Mouse (Mus musculus) spleen, adult 12 weeks (tissue): Measurements from ENCODE around the gene Fmn2.
A peak's percentile ranks its signal among the peaks of the same experiment; 100 is the strongest.

Experiments used
- DNase-seq: peaks from one replicate; pipeline ENCODE4 v3.0.0; 2022; ENCODE audit warnings: low spot score

Fmn2 gene

DNA sequence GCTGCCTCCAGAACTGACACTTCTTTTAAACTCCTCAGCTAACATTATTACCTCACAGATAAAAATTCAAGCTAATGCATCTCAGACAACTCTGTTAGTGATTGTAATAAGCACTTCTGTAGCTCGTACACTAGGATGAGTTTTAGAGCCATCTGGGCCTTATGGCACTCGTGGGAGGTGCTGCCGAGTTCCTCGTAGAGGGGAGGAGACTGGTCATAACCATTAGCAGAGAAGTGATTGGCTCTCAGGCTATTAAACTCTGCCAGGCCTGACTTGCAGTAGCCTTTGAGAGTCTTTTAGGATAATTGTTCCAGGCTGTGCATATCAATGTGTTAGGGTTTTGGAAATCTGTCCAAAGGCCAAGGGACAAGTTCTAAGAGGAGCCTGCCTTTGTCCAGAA lies 55.6 kb downstream of the Fmn2 start:
- DNase-seq = no peak

DNA sequence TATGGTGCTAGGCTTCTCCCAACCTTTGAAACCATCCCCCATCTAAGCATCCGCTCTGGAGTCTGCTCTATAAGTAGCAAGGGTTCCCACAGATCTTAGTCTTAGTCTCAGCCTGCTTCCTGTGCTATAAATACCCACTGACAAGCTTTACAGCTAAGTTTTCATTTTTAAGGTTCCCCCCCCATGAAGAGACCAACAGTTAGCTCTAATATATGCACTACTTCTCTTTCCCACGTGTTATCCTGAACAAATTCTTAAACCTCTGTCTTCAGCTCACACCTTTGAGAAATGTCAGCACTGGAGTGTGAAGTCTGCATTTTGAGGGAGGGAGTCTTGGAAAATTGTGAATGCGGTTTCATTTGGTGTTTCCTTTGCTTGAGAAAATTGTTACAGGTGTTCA lies 56.2 kb downstream of the Fmn2 start:
- DNase-seq = no peak

DNA sequence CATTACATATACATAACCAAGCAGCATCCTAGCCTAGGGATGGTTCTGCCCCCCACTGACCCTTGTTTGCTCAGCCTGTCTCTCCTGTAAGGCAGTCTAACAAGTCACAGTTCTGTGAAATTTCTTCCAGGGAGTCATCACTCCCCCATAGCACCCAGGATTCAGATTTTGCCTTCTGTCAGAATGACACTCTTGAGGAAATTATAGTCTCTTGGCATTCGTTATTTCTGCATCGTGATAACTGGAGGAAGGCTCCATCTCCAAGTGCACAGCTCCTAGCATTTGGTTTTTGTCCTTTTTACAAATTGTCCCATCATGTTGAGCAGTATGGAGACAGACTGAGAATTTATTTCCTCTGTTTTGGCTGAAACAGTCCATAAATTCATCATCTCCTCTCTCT lies 56.9 kb downstream of the Fmn2 start:
- DNase-seq = no peak

DNA sequence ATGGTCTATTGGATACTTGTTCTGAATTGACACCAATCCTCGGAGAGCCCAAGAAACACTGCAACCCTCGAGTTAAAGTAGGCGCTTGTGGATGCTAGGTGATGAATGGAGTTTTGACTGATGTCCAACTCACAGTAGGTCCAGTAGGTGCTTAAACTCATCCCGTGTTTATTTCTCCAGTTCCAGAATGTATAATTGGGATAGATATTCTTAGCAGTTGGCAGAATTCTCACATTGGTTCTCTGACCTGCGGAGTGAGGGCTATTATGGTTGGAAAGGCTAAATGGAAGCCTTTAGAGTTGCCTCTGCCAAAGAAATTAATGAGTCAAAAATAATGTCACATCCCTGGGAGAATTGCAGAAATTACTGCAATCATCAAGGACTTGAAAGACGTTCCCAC lies 62.9 kb downstream of the Fmn2 start:
- DNase-seq = no peak

DNA sequence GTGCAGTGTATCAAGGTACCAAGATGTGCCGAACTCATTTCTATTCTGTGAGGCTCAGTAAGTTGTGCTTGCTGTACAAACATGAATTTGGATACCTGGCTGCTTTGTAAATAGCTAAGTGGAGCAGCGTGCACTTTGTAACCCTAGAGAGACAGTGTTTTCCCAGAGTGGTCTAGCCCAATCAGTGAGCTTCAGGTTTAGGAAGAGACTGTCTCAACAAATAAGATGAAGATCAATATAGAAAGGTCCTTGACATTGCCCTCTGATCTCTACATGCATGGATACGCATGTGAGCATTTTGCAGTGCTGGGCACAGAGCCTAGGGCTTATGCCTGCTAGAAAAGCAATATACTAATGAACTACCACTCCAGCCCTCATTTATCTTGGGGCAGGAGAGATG lies 67.0 kb downstream of the Fmn2 start:
- no peak for DNase-seq

DNA sequence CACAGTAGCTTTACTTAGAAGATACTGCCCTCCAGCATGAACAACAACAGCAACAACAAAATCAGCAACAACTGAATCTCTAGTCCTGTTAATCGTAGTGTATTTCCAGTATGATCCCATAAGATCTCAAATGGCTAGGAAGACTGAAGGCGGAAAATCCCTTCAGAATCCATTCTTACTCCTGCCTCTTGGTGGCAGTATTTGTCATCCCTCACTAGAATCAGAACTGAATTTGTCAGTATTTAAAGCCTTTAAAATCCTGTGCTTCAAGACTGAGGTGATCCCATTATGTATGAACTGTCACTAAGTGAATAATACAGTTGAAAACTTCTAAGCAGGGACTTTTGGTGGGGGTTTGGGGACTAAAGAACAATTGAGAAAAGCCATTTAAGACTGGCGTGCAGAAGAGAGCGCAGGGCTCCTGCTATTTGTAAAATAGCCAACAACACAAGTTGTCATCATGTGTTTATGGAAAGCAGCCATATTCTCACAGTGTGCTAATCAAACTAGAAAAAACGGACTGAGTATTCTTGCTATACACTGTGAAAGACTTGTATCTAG lies 90.9 kb downstream of the Fmn2 start:
- DNase-seq = no peak

DNA sequence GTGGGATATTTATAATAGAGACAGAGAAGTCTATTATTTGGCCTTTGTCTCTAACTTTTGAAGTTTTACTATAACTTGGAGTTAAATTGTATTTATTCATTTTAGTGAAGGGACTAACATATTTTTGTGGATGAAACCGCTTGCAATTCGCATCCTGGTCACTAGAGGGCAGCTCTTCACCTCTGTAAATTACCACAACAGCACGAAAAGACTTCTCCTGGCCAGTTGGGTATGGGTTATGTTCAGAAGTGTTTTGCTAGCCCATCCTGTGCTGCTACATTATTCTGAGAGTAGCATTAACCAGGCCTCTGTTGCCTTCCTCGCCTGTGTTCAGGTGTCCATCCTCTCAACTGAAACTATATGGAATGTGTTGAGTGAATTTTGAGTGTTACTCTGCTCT lies 93.4 kb downstream of the Fmn2 start:
- DNase-seq = no peak

DNA sequence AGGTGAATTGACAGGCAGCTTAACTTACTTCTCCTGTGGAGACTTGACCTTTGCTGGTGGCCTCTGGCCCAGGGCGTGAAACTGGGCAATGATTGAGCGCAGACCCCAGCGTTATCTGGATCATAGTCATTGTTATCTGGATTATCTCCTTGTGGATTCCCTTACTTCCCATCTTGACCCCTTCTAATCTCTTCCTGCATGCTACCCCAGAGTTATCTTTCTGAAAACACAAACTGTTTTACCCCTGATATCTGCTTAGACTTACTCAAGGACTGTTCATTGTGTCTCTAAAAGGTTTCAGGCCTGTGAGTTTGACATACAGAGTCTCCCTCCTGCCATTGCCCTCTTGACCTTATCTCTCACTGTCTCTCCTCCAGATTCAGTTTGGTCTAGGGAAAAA lies 95.9 kb downstream of the Fmn2 start:
- no peak for DNase-seq

DNA sequence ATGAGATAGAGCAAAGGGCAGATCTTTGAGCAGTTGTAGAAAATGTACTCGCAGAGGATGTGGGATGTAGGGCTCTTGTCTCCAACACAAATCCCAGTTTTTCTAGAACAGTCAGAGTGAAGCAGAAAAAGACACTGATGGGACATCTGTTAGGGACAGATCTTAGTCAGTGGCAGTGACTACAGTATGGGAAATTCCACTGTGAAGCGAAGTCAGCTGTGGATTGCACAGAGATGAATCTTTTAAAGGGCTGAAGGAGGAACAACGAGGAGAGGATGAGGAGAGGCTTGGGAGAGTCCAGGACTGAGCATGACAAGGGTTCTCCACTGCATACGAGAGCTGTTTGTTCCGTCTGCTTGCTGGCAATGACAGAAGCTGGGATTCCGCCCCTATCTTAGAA lies 96.6 kb downstream of the Fmn2 start:
- DNase-seq = no peak

DNA sequence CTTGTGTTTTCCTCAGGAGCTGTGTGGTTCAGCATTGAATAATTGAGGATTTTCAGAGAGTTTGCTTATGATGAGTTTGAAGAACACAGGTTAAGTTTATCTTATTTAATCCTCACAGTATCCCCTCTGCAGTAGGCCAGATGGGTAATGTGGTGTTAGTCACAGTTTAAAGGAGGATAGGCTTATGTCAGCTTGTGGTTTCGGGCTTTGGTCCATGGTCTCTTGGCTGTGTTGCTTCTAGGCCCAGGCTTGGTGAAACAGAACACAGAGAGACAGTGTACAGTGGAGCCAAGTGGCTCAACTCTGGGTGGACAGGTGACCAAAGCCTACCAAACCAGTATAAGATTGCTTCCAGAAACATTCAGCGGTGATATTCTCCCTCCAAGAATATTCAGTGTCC lies 98.4 kb downstream of the Fmn2 start:
- DNase-seq = no peak

DNA sequence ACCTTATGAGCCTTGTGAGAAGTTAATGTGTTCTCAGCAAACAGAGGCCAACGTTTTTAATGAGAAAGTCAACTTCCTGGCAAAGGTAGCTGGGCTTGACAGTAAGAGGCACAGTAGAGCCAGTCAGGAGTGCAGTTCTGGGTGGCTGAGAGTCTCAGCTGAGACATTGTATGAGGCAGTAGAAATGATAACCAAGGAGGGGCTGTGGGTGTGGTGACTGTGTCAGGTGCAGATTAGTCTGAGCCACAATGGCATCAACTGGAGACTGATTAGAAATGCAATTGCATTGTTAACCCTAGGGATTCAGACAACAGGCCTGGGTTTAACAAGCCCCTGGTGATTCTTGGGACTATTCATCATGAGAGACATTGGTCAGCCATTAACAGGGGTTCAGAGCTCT lies 99.0 kb downstream of the Fmn2 start:
- DNase-seq = peak; percentile 1

DNA sequence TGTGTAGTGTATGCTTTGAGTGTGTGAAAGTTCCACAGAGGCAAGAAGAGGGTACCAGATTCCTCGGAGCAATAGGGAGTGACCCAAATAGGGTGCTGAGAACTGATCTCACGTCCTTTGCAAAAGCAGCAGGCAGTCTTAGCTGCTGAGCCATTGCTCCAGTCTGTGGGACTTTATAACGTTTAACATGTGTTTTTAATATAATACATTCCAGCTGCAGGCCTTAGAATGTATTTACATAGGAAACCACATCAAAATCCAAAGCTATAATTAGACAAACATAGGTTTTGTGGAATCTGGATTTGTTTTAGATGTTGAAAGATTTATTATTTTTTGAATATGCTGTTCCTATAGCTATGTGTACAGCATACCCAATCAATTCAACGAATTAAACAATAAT lies 115.7 kb downstream of the Fmn2 start:
- DNase-seq = no peak

DNA sequence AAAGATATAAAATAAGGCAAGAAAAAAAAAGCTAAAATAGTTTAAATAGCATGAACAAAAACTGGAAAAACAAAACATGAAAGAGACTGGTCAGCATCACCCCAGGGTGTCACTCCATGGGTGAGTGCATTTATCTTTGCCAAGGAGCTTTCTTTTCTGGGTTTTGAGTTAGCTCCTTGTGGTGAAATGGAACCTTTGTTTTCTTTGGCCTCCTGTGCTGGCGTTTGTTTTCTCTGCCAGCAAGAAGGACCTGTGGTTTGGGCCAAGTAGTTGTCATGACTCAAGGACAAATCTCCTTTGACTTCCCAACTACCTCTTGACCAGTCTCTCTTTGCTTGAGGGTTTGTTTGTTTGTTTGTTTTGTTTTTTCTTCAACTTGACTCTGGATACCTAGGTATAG lies 119.9 kb downstream of the Fmn2 start:
- no peak for DNase-seq

DNA sequence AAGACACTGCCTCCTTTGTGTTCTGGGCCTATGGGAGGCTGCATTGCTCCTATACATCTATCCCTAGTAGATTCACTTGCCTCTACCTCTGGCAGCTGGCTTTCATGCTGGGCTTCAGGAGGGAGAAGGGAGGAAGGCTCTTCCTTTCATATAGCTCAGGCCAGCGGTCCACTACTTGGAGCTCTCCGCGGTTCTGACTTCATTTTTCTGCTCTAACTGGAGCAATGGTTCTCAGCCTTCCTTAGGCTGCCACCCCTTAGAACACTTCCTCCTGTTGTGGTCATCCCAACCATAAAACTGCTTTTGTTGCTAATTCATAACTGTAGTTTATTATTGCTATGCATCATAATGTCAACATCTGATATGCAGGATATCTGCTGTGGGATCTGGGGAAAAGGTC lies 121.4 kb downstream of the Fmn2 start:
- DNase-seq = no peak

DNA sequence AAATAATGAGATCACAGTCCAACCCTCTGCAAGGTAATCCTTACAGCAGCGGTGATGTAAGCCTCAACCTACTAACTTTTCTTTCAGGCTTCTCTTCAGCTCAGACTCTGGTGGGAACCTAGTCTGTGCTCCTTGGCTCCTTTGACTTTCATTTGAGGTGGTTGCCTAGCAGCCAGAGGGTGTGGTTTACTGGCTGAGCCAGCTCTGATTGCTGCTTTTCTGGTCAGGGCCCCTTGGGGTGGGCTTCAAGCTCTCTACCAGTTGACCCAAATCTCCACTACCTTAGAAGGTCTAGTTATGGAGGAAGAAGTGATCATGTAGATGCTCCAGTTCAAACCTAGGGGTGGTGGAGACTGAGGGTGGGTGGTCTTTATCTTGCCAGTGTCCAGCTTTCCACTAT lies 128.4 kb downstream of the Fmn2 start:
- no peak for DNase-seq

DNA sequence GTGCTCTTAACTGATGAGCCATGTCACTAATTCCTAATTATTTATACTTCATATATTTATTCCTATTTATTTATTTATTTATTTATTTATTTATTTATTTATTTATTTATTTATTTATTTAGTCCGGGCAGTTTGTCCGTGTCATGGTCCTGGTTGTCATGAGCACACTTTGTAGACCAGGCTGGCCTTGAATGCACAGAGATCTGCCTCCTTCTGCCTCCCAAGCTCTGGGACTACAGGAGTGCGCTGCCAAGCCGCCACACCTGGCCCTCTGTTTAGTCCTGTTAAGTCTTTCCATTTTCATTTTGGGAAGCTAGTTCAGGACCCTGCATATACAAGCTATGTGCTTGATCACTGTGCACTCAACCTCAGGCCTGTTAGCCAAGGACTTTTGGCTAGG lies 134.7 kb downstream of the Fmn2 start:
- DNase-seq = no peak

DNA sequence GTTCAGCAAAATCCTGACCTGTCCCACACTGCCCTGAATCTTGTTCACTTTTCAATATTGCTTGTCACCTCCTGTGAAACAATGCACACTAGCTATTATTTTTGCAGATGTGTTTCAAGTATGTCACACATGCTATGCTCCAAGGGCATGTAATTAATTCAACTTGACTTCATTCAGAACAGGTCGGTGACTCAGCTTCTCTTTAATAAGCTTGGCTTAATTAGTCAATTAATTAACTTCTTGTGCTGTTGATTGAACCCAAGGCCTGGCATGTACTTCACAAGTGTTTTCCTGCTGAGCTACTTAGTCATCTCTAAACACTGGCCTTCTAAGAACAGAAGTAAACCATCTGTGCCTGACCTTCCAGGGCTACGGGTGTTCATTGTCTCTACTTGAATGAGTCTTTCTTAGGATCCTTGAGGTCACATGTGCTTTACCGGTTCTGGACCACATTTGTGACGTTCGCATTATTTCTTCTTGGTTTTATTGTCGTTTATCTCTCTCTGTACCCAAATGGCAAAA lies 136.0 kb downstream of the Fmn2 start:
- DNase-seq = no peak

DNA sequence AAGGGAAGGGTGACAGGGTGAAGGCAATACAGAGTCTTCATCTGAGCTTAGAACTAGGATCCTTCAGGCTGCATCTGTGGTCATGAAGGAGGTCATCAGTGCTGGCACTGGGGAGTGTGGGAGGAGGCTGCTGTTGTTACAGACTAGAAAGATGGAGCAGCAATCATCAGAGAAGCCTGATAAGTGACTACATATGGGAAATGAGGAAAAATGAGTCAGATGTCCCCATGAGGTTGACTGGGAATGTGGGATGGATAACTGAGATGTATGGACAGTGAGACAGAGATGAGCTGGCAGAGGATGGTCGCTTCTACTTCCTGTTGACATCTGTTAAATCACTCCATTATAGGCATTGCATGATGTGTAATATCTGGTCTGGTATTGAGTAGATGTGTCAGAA lies 139.3 kb downstream of the Fmn2 start:
- DNase-seq = no peak

DNA sequence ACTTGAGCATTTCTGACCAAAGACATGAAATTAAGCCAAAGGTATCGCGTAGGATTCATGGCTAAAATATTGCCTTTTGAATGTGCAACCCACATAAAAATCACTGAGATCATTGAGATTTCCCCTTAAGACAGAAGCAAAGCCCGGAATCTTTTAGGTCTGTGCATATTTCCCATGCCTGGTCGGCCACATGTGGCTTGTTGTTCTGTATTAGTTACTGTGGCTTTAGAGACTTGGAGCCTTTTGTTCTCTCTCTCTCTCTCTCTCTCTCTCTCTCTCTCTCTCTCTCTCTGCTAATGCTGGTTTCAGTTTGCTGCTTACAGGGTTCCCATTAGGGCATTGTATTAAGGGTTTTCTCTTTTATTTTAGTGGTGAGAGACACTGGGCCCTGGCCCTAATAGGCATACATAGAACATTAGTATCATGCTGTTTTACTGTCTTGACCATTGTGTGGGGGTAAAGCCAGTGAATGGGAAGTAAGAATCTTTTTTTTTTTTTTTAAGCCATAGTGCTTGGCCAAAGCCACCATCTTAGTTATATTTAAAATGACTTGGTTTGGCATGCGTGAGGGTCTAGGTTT lies 141.9 kb downstream of the Fmn2 start:
- DNase-seq = no peak

DNA sequence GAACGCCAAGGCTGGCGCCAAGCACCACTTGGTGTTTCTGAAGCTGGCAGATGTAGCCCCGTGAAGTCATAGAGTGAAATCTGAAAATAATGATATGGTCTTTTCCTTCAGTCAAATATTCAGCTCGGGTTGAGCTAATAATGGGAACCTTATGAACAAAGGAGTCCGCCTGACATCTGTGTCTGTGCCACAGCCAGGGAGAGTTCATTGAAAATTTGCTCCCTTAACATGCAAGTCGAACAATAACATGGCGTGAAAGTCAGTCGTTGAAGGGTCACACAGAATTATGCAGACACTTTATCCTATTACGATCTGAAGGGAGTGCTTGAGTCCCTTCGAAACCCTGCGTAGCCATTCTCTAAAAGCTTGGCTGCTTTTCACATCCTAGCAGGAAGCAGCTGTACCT lies 147.8 kb downstream of the Fmn2 start:
- no peak for DNase-seq

DNA sequence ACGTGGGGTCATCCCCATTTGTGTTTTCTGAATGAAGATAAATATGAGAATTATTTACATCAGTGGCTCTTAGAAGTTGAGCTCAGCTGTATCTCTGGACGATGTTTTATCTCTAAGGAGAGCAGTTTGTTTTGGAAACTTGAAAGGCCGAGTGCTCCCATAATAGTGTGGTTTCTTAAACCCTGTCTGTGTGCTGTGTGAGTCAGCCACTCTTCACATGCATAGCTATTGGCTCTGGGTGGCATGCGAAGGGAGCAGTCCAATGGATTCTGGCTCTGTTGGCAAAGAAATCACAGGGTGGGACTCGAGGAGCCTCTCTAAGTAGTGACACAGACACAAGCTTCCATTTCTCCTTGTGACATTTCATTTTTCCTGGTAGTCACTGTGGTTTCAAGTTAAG lies 152.9 kb downstream of the Fmn2 start:
- no peak for DNase-seq

DNA sequence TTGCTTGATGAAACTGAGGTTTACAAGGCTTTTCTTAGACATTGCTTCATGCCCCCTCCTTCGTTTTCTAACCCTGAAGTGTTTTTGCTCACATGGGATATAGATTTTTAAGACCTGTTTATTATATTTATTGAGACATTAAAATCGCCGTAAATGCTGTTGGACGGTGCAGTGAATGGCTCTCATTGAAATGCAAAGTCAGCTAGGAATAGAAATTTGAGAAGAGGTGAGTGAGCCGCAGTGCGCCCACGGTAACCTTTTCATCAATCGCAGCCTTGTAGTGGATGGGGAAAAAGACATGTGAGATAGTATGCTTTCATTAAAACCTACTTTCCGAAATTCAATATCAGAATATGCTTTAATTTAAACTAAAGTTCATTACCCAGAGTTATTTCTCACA lies 153.7 kb downstream of the Fmn2 start:
- no peak for DNase-seq

DNA sequence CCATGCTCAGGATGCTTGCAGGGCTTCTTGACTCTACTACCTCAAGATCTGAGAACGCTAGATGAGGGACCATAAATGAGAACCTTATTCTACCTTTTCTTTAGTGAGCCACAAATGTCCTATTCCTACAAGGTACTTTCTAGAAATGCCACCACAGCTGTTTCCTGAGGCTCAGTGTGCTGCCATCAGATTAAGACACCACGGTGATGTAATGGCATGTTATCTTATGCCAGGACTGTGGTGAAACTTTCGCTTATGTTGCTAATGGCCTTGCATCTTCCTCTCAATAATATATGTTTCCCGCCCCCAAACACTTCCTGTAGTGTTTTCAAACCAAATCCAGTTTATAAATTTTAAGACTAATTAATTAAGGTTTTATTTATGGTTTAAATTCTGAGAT lies 154.9 kb downstream of the Fmn2 start:
- no peak for DNase-seq

DNA sequence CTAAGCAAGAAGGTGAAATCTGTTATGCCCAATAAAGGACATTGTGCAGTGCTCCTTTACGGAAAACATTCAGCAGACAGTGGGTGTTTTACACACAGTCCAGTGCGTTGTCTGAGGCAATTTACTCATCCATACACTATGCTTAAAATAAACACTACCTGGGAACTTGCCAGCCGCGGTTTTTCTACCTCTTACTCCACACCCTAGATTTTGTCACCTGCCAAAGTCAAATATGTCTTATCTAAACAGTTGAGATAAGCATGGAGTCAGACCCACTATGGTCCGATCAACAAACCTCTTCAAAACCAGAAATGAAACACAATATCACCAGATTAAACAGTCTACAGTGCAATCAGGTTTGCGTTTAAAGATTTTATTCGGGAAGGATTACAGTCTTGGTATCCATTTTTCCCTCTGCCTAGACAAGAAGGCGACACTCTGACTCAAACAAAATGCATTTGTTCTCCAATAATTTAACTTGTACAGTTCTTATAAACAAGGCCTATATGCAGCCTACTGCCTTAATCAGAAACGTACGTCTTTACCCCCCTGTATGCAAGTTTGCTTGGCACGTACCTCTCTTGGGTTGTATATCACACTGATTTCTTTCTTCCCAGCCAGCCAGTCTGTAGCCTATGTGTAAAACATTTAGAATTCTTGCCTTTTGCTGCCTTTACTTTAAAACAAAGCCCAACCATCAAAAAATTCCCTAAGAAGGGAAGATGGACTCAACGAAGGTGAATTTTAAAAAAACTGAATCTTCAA lies 158.0 kb downstream of the Fmn2 start:
- DNase-seq = no peak
